Mouse (Mus musculus): ENCODE results near the gene Kcnc3. TPM values are rescaled to one million over a fixed set of nuclear protein-coding genes. Genes with fewer than 3 reads are reported as not detected.

Kcnc3 gene
- polyA plus RNA-seq, 1 experiment: 0.02 TPM

DNA sequence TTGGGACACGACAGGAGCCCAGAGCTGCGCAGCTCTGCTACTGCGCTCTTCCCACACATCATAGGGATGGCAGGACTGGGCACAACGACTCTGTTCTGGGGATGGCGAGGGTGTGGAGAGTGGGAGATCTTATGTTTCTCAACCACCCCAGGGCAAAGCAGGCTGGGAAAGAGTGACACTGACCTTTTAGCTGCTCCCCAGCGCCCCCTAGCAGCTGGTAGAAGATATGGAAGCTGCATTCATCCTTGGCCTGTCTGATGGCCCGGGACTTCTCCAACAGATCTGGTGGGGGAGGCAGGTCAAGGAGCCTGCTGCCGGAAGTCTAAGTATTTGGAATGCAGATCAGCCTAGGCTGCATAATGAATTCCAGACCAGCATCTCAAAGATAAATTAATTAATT is 63.3 kb downstream of the Kcnc3 start:
- TF ChIP-seq GATA1 (IDR thresholded peaks at IDR 0.05; ENCODE audit: low read length): no peak

Other genes starting within 250 kb of the Kcnc3 start
- gene Syt3, start 206.6 kb upstream of the Kcnc3 start, polyA plus RNA-seq (2012): not detected in 2 replicates
- gene 1700008O03Rik, start 204.8 kb upstream of the Kcnc3 start, polyA plus RNA-seq (2012): 0.64 and 0.79 TPM in 2 replicates
- gene Lrrc4b, start 161.6 kb upstream of the Kcnc3 start, polyA plus RNA-seq (2012): not detected in 2 replicates
- gene Aspdh, start 125.3 kb upstream of the Kcnc3 start, polyA plus RNA-seq (2012): not detected in 2 replicates
- gene Josd2, start 122.7 kb upstream of the Kcnc3 start, polyA plus RNA-seq (2012): 125 and 164 TPM in 2 replicates
- 345 and 359 TPM in 2 replicates for gene Emc10, start 94.1 kb upstream of the Kcnc3 start, polyA plus RNA-seq (2012)
- 10.9 and 18.1 TPM in 2 replicates for gene Fam71e1, start 94.1 kb upstream of the Kcnc3 start, polyA plus RNA-seq (2012)
- not detected in 2 replicates for gene Mybpc2, start 66.0 kb upstream of the Kcnc3 start, polyA plus RNA-seq (2012)
- 0.32 and 0.33 TPM in 2 replicates for gene Spib, start 58.6 kb upstream of the Kcnc3 start, polyA plus RNA-seq (2012)
- 344 and 399 TPM in 2 replicates for gene Pold1, start 41.8 kb upstream of the Kcnc3 start, polyA plus RNA-seq (2012)
- 298 and 371 TPM in 2 replicates for gene Nr1h2, start 36.7 kb upstream of the Kcnc3 start, polyA plus RNA-seq (2012)
- gene Napsa, start 18.3 kb upstream of the Kcnc3 start, polyA plus RNA-seq (2012): 0.14 and 0.28 TPM in 2 replicates
- 0.02 and 0.05 TPM in 2 replicates for gene Myh14, start 80.2 kb downstream of the Kcnc3 start, polyA plus RNA-seq (2012)
- not detected in 2 replicates for gene Izumo2, start 118.1 kb downstream of the Kcnc3 start, polyA plus RNA-seq (2012)
- gene Vrk3, start 157.7 kb downstream of the Kcnc3 start, polyA plus RNA-seq (2012): 98.8 and 104 TPM in 2 replicates
- gene Zfp473, start 160.4 kb downstream of the Kcnc3 start, polyA plus RNA-seq (2012): 0.11 and 0.17 TPM in 2 replicates
- gene Nup62, start 225.4 kb downstream of the Kcnc3 start, polyA plus RNA-seq (2012): 89.3 and 290 TPM in 2 replicates
- gene Il4i1, start 225.7 kb downstream of the Kcnc3 start, polyA plus RNA-seq (2012): 1.4 TPM in 2 replicates
- gene Atf5, start 226.0 kb downstream of the Kcnc3 start, polyA plus RNA-seq (2012): 545 and 546 TPM in 2 replicates